Mouse (Mus musculus): Measurements from ENCODE around the gene Rnf208.

GRCm38 (mm10) chr2:25240723-25241437 is 1.2 kb upstream of the Rnf208 start:
- no peak for TF ChIP-seq CTCF (IDR thresholded peaks at IDR 0.05; ENCODE audit: control insufficient read depth, insufficient read depth, insufficient replicate concordance, low read depth, low read length)
- TF ChIP-seq POLR2A (IDR thresholded peaks at IDR 0.05; ENCODE audit: control insufficient read depth, low read depth, low read length): no peak

All from testis, adult 2 months (tissue).